Mouse (Mus musculus) midbrain, embryonic 14.5 days (tissue): ENCODE results near the gene Prr3. TPM values are rescaled to one million over a fixed set of nuclear protein-coding genes. Genes with fewer than 3 reads are reported as not detected.
"Not testable (repeated sequence)": the region's sequence is repeated elsewhere in the genome, so short reads cannot be mapped to it uniquely, and the experiment has no call there.

ENCODE experiments used
- ATAC-seq: fragments of 200-750 bp; cut with Nextera tagmentation; 2 replicates; pipeline ENCODE4 v1.8.0; 2017; ENCODE audit warnings: moderate number of reproducible peaks, moderate library complexity; ENCODE audit not compliant: low FRiP score, low TSS enrichment
- DNase-seq: peaks from one replicate; pipeline ENCODE4 v3.0.0-alpha.2; 2015
- H3K27ac ChIP-seq: fragments of 300-500 bp; sonication (generic); replicated peaks from 2 replicates; pipeline ENCODE4 v1.5.1; 2014; ENCODE audit warnings: mild to moderate bottlenecking, low read depth, low read length, moderate library complexity
- H3K27me3 ChIP-seq: fragments of 300-500 bp; sonication (generic); 2 replicates; pipeline ENCODE4 v1.6.1; 2014; ENCODE audit warnings: low read length, control low read depth, mixed read lengths; ENCODE audit not compliant: control insufficient read depth, insufficient read depth
- H3K36me3 ChIP-seq: fragments of 300-500 bp; sonication (generic); 2 replicates; pipeline ENCODE4 v1.6.1; 2014; ENCODE audit warnings: low read length, control low read depth; ENCODE audit not compliant: control insufficient read depth, insufficient read depth
- H3K4me1 ChIP-seq: fragments of 300-500 bp; sonication (generic); 2 replicates; pipeline ENCODE4 v1.6.1; 2014; ENCODE audit warnings: mild to moderate bottlenecking, antibody characterized with exemption, low read length, control low read depth; ENCODE audit not compliant: control insufficient read depth, insufficient read depth
- H3K4me2 ChIP-seq: fragments of 300-500 bp; sonication (generic); 2 replicates; pipeline ENCODE4 v1.6.1; 2014; ENCODE audit warnings: mild to moderate bottlenecking, low read length, moderate library complexity
- H3K4me3 ChIP-seq: fragments of 300-500 bp; sonication (generic); replicated peaks from 2 replicates; pipeline ENCODE4 v1.5.1; 2014; ENCODE audit warnings: low read depth, low read length
- H3K9ac ChIP-seq: fragments of 300-500 bp; sonication (generic); replicated peaks from 2 replicates; pipeline ENCODE4 v1.6.1; 2014; ENCODE audit warnings: mild to moderate bottlenecking, low read length, moderate library complexity
- H3K9me3 ChIP-seq: fragments of 300-500 bp; sonication (generic); 2 replicates; pipeline ENCODE4 v1.6.1; 2016; ENCODE audit warnings: low read length, control low read depth, mixed read lengths; ENCODE audit not compliant: control insufficient read depth
- WGBS: fragments of 180-500 bp; shearing (Covaris S2); extraction: QIAGEN DNeasy Blood & Tissue Kit; methylation state at CpG from one replicate; pipeline ENCODE4 v1.1.7; 2014; 5-methylcytosine and 5-hydroxymethylcytosine counted together
- polyA plus RNA-seq: library from polyadenylated mRNA; unstranded; fragments of >200 nt; fragmentation: Nextera tagmentation; extraction: Ambion mirVana; gene quantifications from 2 replicates; pipeline ENCODE4 v1.2.1, GENCODE M21; 2014

Prr3 gene
- polyA plus RNA-seq, 1 experiment from 2014 or later, result 80.3 TPM

DNA sequence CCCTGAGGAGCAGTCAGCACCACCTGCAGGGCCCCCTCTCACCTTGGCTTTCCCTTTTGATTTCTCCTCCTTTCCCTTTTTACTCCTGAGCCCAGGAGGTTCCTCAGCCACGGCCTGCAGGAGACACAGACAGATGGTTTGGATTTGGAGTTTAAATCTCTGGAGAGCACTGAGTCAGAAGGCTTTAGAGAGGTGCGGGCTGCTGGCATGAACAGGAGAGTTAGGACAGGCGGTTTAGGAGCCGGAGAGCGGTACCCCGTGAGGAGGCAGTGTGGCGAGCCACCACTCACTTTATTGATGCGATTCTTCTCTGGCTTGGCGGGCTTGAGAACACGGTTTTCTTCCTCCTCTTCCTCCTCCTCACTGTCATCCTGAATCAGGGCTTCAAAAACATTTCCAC, 16.8 kb downstream of the Prr3 start:
- WGBS, result 92% methylated on average over 10 of the region's 10 CpGs
- DNase-seq, result no peak
- Histone ChIP-seq H3K9ac (no peak overlapping the region), H3K27ac (no peak overlapping the region), H3K36me3 (peaks cover 67% of the 10 kb centered on the region), H3K9me3 (no peaks in the 10 kb centered on the region), H3K4me3 (no peak overlapping the region), H3K4me1 (no peaks in the 10 kb centered on the region), H3K27me3 (no peaks in the 10 kb centered on the region), H3K4me2 (no peak overlapping the region)
- ATAC-seq, result no peak

DNA sequence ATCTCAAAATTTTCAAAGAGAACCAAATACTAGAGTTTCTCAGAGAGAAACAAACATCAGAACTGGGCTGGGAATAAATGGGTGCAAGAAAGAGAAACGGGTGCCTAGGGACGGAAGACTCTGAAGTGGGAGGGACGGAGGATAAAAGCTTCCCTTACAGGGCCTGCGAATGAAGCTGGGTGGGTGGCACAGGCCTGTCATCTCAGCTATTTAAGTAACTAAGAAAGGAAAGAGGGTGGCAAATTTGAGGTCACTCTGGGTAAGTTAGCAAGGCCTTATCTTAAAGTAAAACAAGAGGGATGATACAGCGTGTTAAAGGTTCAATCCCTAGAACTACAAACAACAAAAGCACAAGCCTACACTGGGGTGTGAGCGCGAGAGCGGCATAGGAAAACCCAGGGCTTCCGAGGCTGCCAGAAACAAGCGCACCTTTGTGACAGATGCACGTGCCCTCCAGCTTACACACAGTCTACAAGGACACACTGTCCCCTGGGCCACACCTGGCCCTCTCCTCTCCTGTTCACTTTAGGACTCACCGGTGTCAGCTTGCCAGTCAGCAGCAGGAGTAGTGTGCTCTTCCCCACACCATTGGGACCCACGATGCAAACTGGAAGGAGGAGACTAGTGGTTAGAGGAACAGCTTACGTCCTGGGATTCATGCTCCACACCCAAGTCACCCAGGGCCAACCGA, 21.4 kb downstream of the Prr3 start:
- no peak overlapping the region for H3K4me3 ChIP-seq
- DNase-seq (no peak), ATAC-seq (no peak)

DNA sequence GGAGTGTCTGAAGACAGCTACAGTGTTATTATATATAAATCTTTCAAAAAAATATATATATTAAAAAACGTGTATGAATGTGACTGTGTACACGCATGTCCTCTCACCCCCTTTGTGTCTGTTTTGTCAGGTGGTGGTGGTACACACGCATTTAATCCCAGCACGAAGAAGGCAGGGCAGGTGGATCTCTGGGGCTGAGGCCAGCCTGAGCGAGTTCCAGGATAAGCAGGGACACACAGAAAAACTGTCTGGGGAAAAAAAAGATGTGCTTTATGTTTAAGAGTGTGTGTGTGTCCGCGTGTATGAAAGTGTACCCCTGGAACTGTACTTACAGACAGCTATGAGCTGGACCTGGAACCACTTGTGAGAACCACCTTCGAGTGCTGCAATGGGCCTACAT, 25.4 kb downstream of the Prr3 start:
- Histone ChIP-seq H3K4me3 (no peak overlapping the region), H3K4me1 (no peaks in the 10 kb centered on the region), H3K27me3 (no peaks in the 10 kb centered on the region), H3K9ac (no peak overlapping the region), H3K4me2 (no peak overlapping the region), H3K9me3 (no peaks in the 10 kb centered on the region), H3K36me3 (peaks cover 41% of the 10 kb centered on the region), H3K27ac (no peak overlapping the region)
- DNase-seq (no peak), ATAC-seq (no peak)
- WGBS, result 80% methylated on average over 8 of the region's 8 CpGs

More for the DNA sequence above, 21.4 kb downstream of the Prr3 start:
- WGBS, result 96% methylated on average over 15 of the region's 15 CpGs
- Histone ChIP-seq H3K9ac (no peak overlapping the region), H3K4me1 (no peaks in the 10 kb centered on the region), H3K27me3 (no peaks in the 10 kb centered on the region), H3K27ac (no peak overlapping the region), H3K4me2 (no peak overlapping the region), H3K9me3 (no peaks in the 10 kb centered on the region), H3K36me3 (peaks cover 81% of the 10 kb centered on the region)

DNA sequence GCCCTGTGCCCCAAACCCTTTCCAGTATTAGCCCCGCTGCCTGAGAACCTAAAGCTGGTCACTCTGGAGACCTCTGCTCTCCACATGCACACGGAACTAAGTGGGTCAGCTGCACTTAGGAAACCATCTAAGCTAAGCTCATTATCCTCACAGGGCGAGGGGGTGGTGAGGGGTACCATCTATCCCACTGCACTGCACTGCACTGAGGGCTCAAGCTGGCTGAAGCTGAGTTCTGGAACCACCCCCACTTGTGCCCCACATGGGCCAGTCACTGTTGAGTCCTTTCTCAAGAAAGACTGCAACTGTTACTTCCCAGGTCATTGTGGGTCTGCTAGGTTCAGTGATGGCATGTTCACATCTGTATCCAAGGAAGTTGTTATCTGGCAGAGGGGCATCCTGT, 27.5 kb downstream of the Prr3 start:
- not testable (repeated sequence) for H3K4me2 ChIP-seq, H3K4me3 ChIP-seq, H3K9ac ChIP-seq, ATAC-seq, DNase-seq, H3K9me3 ChIP-seq, H3K4me1 ChIP-seq, H3K27ac ChIP-seq, H3K27me3 ChIP-seq
- peaks cover 20% of the 10 kb centered on the region for H3K36me3 ChIP-seq
- 76% methylated on average over 2 of the region's 3 CpGs for WGBS

DNA sequence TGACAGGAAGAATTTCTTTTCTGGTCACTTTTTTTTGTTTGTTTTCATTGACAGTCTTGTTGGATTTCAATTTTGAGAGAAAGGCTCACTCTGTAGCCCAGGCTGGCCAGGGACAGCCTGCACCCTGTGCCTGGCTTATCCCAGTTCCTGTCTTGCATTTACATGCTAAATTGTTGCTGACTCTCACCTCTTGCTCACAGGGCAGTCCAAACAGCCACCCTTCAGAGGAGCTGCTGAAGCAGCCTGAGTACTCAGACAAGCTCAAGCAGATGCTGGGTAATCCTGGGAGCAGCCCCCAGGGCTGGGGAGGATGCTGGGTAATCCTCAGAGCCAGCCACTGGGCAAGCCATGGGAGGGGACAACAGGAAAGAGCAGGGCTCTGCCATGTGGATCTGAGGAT, 29.1 kb downstream of the Prr3 start:
- not testable (repeated sequence) for H3K9me3 ChIP-seq, H3K27me3 ChIP-seq, H3K4me2 ChIP-seq, H3K27ac ChIP-seq, H3K36me3 ChIP-seq, H3K4me1 ChIP-seq, H3K9ac ChIP-seq, H3K4me3 ChIP-seq, DNase-seq, ATAC-seq

DNA sequence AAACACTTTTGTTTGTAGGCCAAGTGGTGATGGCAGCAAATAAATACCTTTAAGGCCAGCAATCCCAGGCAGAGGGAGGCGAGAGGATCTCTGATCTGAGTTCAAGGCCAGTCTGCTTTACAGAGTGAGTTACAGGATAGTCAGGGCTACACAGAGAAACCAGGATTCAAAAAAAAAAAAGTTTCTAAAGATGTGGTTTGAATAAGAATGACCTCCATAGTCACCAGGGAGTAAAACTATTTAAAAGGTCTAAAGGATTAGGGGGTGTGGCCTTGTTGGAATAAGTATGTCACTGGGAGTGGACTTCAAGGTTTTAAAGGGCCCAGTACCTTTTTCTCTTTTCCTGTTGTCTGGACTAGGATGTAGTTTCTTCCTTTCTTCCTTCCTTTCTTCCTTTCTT, 40.1 kb downstream of the Prr3 start:
- Histone ChIP-seq H3K9me3 (no peaks in the 10 kb centered on the region), H3K27me3 (no peaks in the 10 kb centered on the region), H3K4me2 (no peak overlapping the region), H3K4me3 (no peak overlapping the region), H3K4me1 (no peaks in the 10 kb centered on the region), H3K27ac (no peak overlapping the region), H3K36me3 (no peaks in the 10 kb centered on the region), H3K9ac (no peak overlapping the region)
- WGBS, result 49% methylated on average over 1 of the region's 1 CpGs
- ATAC-seq (no peak), DNase-seq (no peak)

DNA sequence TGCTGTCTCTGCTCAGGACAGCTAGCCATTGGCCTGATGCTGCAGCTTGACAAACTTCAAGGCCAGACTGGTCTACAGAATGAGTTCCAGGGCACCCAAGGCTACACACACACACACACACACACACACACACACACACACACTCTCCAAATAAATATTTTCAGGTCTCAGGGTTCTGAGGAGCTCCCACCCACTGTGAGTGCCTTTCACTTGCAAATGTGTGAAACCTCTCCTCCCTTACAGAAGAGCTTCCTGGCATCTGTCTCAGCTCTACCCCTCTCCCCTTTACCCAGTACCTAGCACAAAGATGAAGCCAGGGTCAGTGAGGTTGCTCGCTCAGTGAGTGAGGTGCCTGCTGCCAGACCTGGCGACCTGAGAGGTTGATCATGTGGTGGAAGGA, 40.9 kb downstream of the Prr3 start:
- 50% methylated on average over 2 of the region's 2 CpGs for WGBS

DNA sequence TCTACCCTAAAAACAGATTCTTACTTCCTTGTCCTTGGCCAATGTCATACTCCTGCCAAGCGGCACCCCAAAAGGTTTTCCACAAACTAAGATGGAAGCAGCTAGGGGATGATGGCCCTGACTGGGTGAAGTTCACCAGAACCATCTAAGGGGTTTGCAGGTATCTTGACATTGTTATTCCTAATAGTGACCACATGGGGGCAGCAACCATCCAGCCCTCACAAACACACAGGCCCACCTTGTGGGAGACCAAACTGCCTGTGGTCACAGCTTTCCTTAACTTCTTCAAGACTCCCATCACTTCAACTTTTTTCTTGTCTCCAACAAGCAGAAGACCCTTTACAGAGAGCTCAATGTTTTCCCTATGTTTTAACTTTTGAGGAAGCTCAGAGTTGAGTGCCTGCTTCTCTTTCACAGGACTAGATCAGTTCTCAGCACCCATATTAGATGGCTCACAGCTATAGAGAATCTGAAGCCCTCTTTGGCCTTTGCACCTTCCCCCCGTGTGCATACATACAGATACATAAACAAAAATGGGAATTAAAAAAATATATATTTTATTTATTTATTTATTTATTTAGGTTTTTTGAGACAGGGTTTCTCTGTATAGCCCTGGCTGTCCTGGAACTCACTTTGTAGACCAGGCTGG, 42.2 kb downstream of the Prr3 start:
- no peak overlapping the region for H3K27ac ChIP-seq
- H3K4me3 ChIP-seq, result no peak overlapping the region
- ATAC-seq (no peak; the same call in 1 of the 2 replicates), DNase-seq (peak; percentile 80)
- no peaks in the 10 kb centered on the region for H3K4me1 ChIP-seq
- no peaks in the 10 kb centered on the region for H3K27me3 ChIP-seq
- no peaks in the 10 kb centered on the region for H3K36me3 ChIP-seq
- 44% methylated on average over 2 of the region's 2 CpGs for WGBS
- no peaks in the 10 kb centered on the region for H3K9me3 ChIP-seq
- H3K9ac ChIP-seq, result no peak overlapping the region
- H3K4me2 ChIP-seq, result no peak overlapping the region

More for the DNA sequence above, 40.9 kb downstream of the Prr3 start:
- DNase-seq (no peak), ATAC-seq (no peak)
- Histone ChIP-seq H3K4me2 (no peak overlapping the region), H3K9ac (no peak overlapping the region), H3K36me3 (no peaks in the 10 kb centered on the region), H3K4me3 (no peak overlapping the region), H3K9me3 (no peaks in the 10 kb centered on the region), H3K27me3 (no peaks in the 10 kb centered on the region), H3K4me1 (no peaks in the 10 kb centered on the region), H3K27ac (no peak overlapping the region)

DNA sequence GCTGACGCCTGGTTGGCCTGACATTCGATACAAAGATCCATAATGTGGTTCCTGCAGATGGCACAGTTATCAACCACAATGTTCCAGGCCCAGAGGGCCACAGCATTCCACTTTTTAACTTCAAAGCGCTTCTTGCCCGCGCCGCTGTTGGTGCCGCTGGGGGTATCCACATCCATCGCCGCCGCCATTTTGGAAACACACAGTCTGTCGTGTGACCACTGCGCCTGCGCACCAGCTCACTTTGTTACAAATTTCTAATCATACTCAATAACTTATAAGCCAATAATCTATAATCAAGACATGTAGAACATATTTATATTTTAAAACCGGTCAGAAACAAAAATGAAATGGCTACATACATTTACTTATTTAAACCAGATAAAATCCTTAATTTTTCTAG, 44.3 kb downstream of the Prr3 start:
- WGBS, result 93% methylated on average over 14 of the region's 14 CpGs
- not testable (repeated sequence) for H3K4me2 ChIP-seq, H3K36me3 ChIP-seq, ATAC-seq, H3K9ac ChIP-seq, H3K4me1 ChIP-seq, H3K27me3 ChIP-seq, DNase-seq, H3K9me3 ChIP-seq, H3K27ac ChIP-seq, H3K4me3 ChIP-seq
